Mouse (Mus musculus) cortical plate, adult 2 months (tissue): ENCODE measurements at regions not wholly inside any gene's neighbourhood (a gene's known extent, or its start where the extent isn't known, plus 50 kb on each side); places are given as distances from the start of the nearest gene placed in this dataset.

Source experiments
- CTCF ChIP-seq: fragments of 200-500 bp; IDR thresholded peaks from 2 replicates; pipeline ENCODE4 v1.5.1; 2011; ENCODE audit warnings: mild to moderate bottlenecking, control low read depth, low read length; ENCODE audit not compliant: insufficient read depth; ENCODE audit errors: extremely low read depth
- POLR2A ChIP-seq: fragments of 200-500 bp; IDR thresholded peaks from 2 replicates; pipeline ENCODE4 v1.6.1; 2011; ENCODE audit warnings: mild to moderate bottlenecking, low read length, control low read depth; ENCODE audit not compliant: insufficient read depth; ENCODE audit errors: extremely low read depth

DNA sequence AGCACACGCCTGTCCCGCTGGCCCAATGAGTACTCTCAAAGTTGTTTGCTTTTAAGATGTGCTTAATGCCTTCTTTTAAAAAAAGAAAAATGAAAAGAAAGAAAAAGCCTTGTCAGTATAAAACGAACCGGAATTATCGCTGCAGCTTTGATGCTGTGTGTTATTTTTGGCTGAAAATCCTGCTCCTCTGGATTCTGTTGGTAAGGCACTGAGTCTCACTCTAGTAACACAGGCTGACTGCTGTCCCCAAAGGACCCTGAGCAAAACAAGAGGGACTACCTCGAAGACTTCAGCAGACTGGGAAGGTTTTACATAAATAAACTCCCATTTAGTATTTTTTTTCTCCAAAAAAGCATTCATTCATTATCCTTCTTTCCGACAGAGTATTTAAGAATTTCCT, 196.1 kb upstream of the Ppargc1a start:
- no peak for TF ChIP-seq CTCF
- TF ChIP-seq POLR2A, result no peak
